ENCODE assay signal across 21 mouse cellular contexts in genomic region chr1:30639807-30640206, GRCm38 (mm10).
A peak's percentile ranks its signal among the peaks of the same experiment; 100 is the strongest.
DNase-seq lines count a peak whose midpoint lies in the region; ATAC-seq and TF ChIP-seq lines count a peak whose summit lies in the region.
"Had no signal": no experiment of that assay in that cellular context is flagged by ENCODE, and none has a peak within 500 bp of the region (broad histone marks: within the 10 kb centered on the region; RNA-seq: fewer than 3 reads in every experiment).

No protein-coding gene starts in this region.

- no peak overlapping the region for H3K27ac ChIP-seq in hindbrain, embryonic 11.5 days (ENCODE audit: low read depth, low read length)
- no peak overlapping the region for H3K27ac ChIP-seq in hindbrain, embryonic 12.5 days
- no peak overlapping the region for H3K27ac ChIP-seq in forebrain, postnatal 0 days (ENCODE audit: low read depth, low read length)
- peak overlapping the region; percentile 5; the same call in 1 of the 2 replicates for H3K27ac ChIP-seq in midbrain, embryonic 14.5 days (replicated peaks; ENCODE audit: low read depth, low read length)
- no peak overlapping the region for H3K27ac ChIP-seq in heart, embryonic 11.5 days (ENCODE audit: low read depth, low read length)
- H3K27ac ChIP-seq: heart, embryonic 10.5 days; intestine, embryonic 15.5 days; neural tube, embryonic 12.5 days had no signal

- peak; percentile 31 for DNase-seq in hindbrain, embryonic 11.5 days (ENCODE audit: low spot score)
- peak; percentile 6 for DNase-seq in forebrain, postnatal 0 days
- DNase-seq in midbrain, embryonic 14.5 days: peak; percentile 49
- DNase-seq in kidney, adult 9 months: no peak
- DNase-seq: adrenal gland, postnatal 14 days; cerebellum, adult 9-10 months; gastrocnemius, postnatal 36 days; heart, postnatal 36 days; layer of hippocampus, postnatal 36 days; left cerebral cortex, postnatal 4 days; lung, adult 18-20 months; lung, postnatal 36 days; right cerebral cortex, postnatal 4 days; thymus, postnatal 25 days had no signal

- no peak overlapping the region for H3K9ac ChIP-seq in hindbrain, embryonic 11.5 days (ENCODE audit: low read depth, low read length)
- no peak overlapping the region for H3K9ac ChIP-seq in hindbrain, embryonic 12.5 days
- H3K9ac ChIP-seq in forebrain, postnatal 0 days: no peak overlapping the region
- no peak overlapping the region for H3K9ac ChIP-seq in midbrain, embryonic 14.5 days (replicated peaks; ENCODE audit: low read length)
- H3K9ac ChIP-seq in heart, embryonic 11.5 days (ENCODE audit: low read depth, low read length): no peak overlapping the region
- H3K9ac ChIP-seq: intestine, embryonic 15.5 days; neural tube, embryonic 12.5 days had no signal

- H3K9me3 ChIP-seq in hindbrain, embryonic 11.5 days (ENCODE audit: control insufficient read depth, low read length): no peaks in the 10 kb centered on the region
- H3K9me3 ChIP-seq in hindbrain, embryonic 12.5 days (replicated peaks): no peaks in the 10 kb centered on the region
- no peaks in the 10 kb centered on the region for H3K9me3 ChIP-seq in forebrain, postnatal 0 days (ENCODE audit: low read length)
- H3K9me3 ChIP-seq in midbrain, embryonic 14.5 days (ENCODE audit: control insufficient read depth, low read length): no peaks in the 10 kb centered on the region
- H3K9me3 ChIP-seq in heart, embryonic 11.5 days (replicated peaks; ENCODE audit: control insufficient read depth, low read length): no peaks in the 10 kb centered on the region
- H3K9me3 ChIP-seq: heart, embryonic 10.5 days; intestine, embryonic 15.5 days; neural tube, embryonic 12.5 days had no signal

- H3K36me3 ChIP-seq in hindbrain, embryonic 11.5 days (ENCODE audit: control insufficient read depth, insufficient read depth, low read length): no peaks in the 10 kb centered on the region
- no peaks in the 10 kb centered on the region for H3K36me3 ChIP-seq in hindbrain, embryonic 12.5 days
- H3K36me3 ChIP-seq in forebrain, postnatal 0 days (ENCODE audit: insufficient read depth): no peaks in the 10 kb centered on the region
- H3K36me3 ChIP-seq in midbrain, embryonic 14.5 days (ENCODE audit: control insufficient read depth, insufficient read depth, low read length): no peaks in the 10 kb centered on the region
- H3K36me3 ChIP-seq in heart, embryonic 11.5 days (ENCODE audit: control insufficient read depth, insufficient read depth, low read length): no peaks in the 10 kb centered on the region
- H3K36me3 ChIP-seq: heart, embryonic 10.5 days; intestine, embryonic 15.5 days; neural tube, embryonic 12.5 days had no signal

- no peak overlapping the region for H3K4me3 ChIP-seq in hindbrain, embryonic 11.5 days (ENCODE audit: low read depth, low read length)
- no peak overlapping the region for H3K4me3 ChIP-seq in hindbrain, embryonic 12.5 days
- H3K4me3 ChIP-seq in forebrain, postnatal 0 days (ENCODE audit: low read depth, low read length): no peak overlapping the region
- H3K4me3 ChIP-seq in midbrain, embryonic 14.5 days (replicated peaks; ENCODE audit: low read depth, low read length): no peak overlapping the region
- H3K4me3 ChIP-seq in heart, embryonic 11.5 days (ENCODE audit: low read depth, low read length): no peak overlapping the region
- H3K4me3 ChIP-seq: heart, embryonic 10.5 days; intestine, embryonic 15.5 days; neural tube, embryonic 12.5 days had no signal

- no peak; the same call in 1 of the 2 replicates for ATAC-seq in hindbrain, embryonic 11.5 days (ENCODE audit: low FRiP score)
- no peak for ATAC-seq in hindbrain, embryonic 12.5 days (ENCODE audit: low FRiP score)
- ATAC-seq in forebrain, postnatal 0 days: no peak; the same call in 1 of the 2 replicates
- peak; percentile 48; the same call in 1 of the 2 replicates for ATAC-seq in midbrain, embryonic 14.5 days (ENCODE audit: low FRiP score, low TSS enrichment)
- no peak for ATAC-seq in cerebellum, adult (ENCODE audit: insufficient number of reproducible peaks, low FRiP score, low TSS enrichment)
- ATAC-seq in heart, embryonic 11.5 days (replicated peaks; ENCODE audit: insufficient number of reproducible peaks, low FRiP score, low TSS enrichment): no peak
- ATAC-seq: intestine, embryonic 15.5 days had no signal

- WGBS in hindbrain, embryonic 11.5 days: 21% methylated on average over 2 of the region's 2 CpGs
- 8% methylated on average over 2 of the region's 2 CpGs for WGBS in hindbrain, embryonic 12.5 days
- WGBS in forebrain, postnatal 0 days: 14% methylated on average over 2 of the region's 2 CpGs
- 14% methylated on average over 2 of the region's 2 CpGs for WGBS in midbrain, embryonic 14.5 days
- 40% methylated on average over 2 of the region's 2 CpGs for WGBS in heart, embryonic 11.5 days (ENCODE audit: insufficient replicate concordance)

- no peak for TF ChIP-seq CTCF in forebrain, postnatal 0 days (IDR thresholded peaks at IDR 0.05; ENCODE audit: low read depth)

- H3K4me1 ChIP-seq in hindbrain, embryonic 11.5 days (replicated peaks; ENCODE audit: control insufficient read depth, insufficient read depth, low read length): no peaks in the 10 kb centered on the region
- H3K4me1 ChIP-seq in hindbrain, embryonic 12.5 days: no peaks in the 10 kb centered on the region
- no peaks in the 10 kb centered on the region for H3K4me1 ChIP-seq in forebrain, postnatal 0 days (ENCODE audit: insufficient read depth)
- H3K4me1 ChIP-seq in midbrain, embryonic 14.5 days (ENCODE audit: control insufficient read depth, insufficient read depth, low read length): 0 out of 2 replicates have a peak, but pooled peaks cover 5% of the 10 kb centered on the region
- H3K4me1 ChIP-seq in heart, embryonic 11.5 days (ENCODE audit: control insufficient read depth, insufficient read depth, low read length): no peaks in the 10 kb centered on the region
- H3K4me1 ChIP-seq: heart, embryonic 10.5 days; intestine, embryonic 15.5 days; neural tube, embryonic 12.5 days had no signal

- H3K4me2 ChIP-seq in hindbrain, embryonic 11.5 days (replicated peaks; ENCODE audit: low read depth, low read length): no peak overlapping the region
- no peak overlapping the region for H3K4me2 ChIP-seq in hindbrain, embryonic 12.5 days (replicated peaks)
- H3K4me2 ChIP-seq in forebrain, postnatal 0 days (ENCODE audit: low read depth): no peak overlapping the region
- no peak overlapping the region for H3K4me2 ChIP-seq in midbrain, embryonic 14.5 days (ENCODE audit: low read length)
- H3K4me2 ChIP-seq in heart, embryonic 11.5 days: no peak overlapping the region
- H3K4me2 ChIP-seq: intestine, embryonic 15.5 days; neural tube, embryonic 12.5 days had no signal

- H3K27me3 ChIP-seq in hindbrain, embryonic 11.5 days (ENCODE audit: control insufficient read depth, insufficient read depth, low read length): no peaks in the 10 kb centered on the region
- no peaks in the 10 kb centered on the region for H3K27me3 ChIP-seq in hindbrain, embryonic 12.5 days
- no peaks in the 10 kb centered on the region for H3K27me3 ChIP-seq in forebrain, postnatal 0 days (ENCODE audit: insufficient read depth, low read length)
- no peaks in the 10 kb centered on the region for H3K27me3 ChIP-seq in midbrain, embryonic 14.5 days (ENCODE audit: control insufficient read depth, insufficient read depth, low read length)
- no peaks in the 10 kb centered on the region for H3K27me3 ChIP-seq in heart, embryonic 11.5 days (ENCODE audit: control insufficient read depth, insufficient read depth, low read length)
- H3K27me3 ChIP-seq: CH12.LX; intestine, embryonic 15.5 days; neural tube, embryonic 12.5 days had no signal
